In the genomic region with DNA sequence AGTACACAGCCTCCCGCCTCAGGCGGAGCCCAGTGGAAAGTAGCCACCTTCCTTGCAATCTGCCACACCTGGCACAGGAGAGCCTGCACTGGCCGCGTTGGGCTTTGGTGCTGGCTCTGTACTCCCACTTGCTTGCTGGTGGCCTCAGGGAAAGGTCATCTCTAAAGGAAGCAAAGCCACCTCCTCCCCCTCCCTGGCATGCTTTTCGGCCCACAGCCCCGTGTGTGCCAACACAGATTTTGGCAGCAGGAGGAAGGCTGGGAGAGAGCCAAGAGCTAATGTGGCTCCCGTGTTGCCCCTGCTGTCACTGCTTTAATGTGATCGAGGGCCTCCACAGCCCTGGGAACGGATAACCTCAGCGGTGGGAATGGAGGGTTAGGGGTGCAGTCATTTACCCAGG, we compare ENCODE assay signal across 9 mouse cellular contexts.
A peak's percentile ranks its signal among the peaks of the same experiment; 100 is the strongest.
DNase-seq lines count a peak whose midpoint lies in the region; ATAC-seq and TF ChIP-seq lines count a peak whose summit lies in the region.
"Had no signal": no experiment of that assay in that cellular context is flagged by ENCODE, and none has a peak within 500 bp of the region (broad histone marks: within the 10 kb centered on the region; RNA-seq: fewer than 3 reads in every experiment).

No protein-coding gene starts in this region.

- H3K9me3 ChIP-seq in forebrain, embryonic 10.5 days: no peaks in the 10 kb centered on the region
- H3K9me3 ChIP-seq in limb, embryonic 14.5 days (ENCODE audit: control insufficient read depth, low read length): no peaks in the 10 kb centered on the region

- H3K4me3 ChIP-seq in forebrain, embryonic 10.5 days: no peak overlapping the region
- H3K4me3 ChIP-seq in limb, embryonic 14.5 days (replicated peaks; ENCODE audit: low read length): no peak overlapping the region

- no peak overlapping the region for H3K9ac ChIP-seq in limb, embryonic 14.5 days (ENCODE audit: low read depth, low read length, severe bottlenecking)

- H3K36me3 ChIP-seq in forebrain, embryonic 10.5 days (replicated peaks): no peaks in the 10 kb centered on the region
- no peaks in the 10 kb centered on the region for H3K36me3 ChIP-seq in limb, embryonic 14.5 days (ENCODE audit: control insufficient read depth, insufficient read depth, low read length)

- peak overlapping the region; percentile 57; the same call in 1 of the 2 replicates for H3K4me2 ChIP-seq in limb, embryonic 14.5 days (replicated peaks; ENCODE audit: low read depth, low read length, severe bottlenecking)

- peaks cover 29% of the 10 kb centered on the region for H3K27me3 ChIP-seq in forebrain, embryonic 10.5 days (ENCODE audit: poor library complexity, severe bottlenecking)
- H3K27me3 ChIP-seq in limb, embryonic 14.5 days (ENCODE audit: control insufficient read depth, insufficient read depth, low read length): no peaks in the 10 kb centered on the region; the same call in 1 of the 2 replicates

- WGBS in forebrain, embryonic 10.5 days: 48% methylated on average over 10 of the region's 10 CpGs
- 50% methylated on average over 10 of the region's 10 CpGs for WGBS in limb, embryonic 14.5 days

- DNase-seq in Muller cell, postnatal 12 days (ENCODE audit: inconsistent ontology term): peak; percentile 89
- DNase-seq in adrenal gland, adult 8-10 months: peak; percentile 44
- DNase-seq in forebrain, embryonic 10.5 days (ENCODE audit: extremely low spot score, low spot score): no peak
- DNase-seq in heart, postnatal 36 days: peak; percentile 54 to 61
- peak; percentile 11 for DNase-seq in limb, embryonic 14.5 days (ENCODE audit: low spot score)
- DNase-seq in skeletal muscle tissue, adult 2 months (ENCODE audit: low read depth, low spot score): peak; percentile 78
- no peak for DNase-seq in urinary bladder, adult 18-20 months (ENCODE audit: low spot score in 2 of 2)
- no peak for DNase-seq in embryo, embryonic 11 days

- no peak for TF ChIP-seq POLR2A in limb, embryonic 14.5 days (IDR thresholded peaks at IDR 0.05; ENCODE audit: borderline replicate concordance, extremely low read depth, insufficient read depth, insufficient read length)

- peak overlapping the region; percentile 77 for H3K27ac ChIP-seq in forebrain, embryonic 10.5 days
- H3K27ac ChIP-seq in limb, embryonic 14.5 days (replicated peaks; ENCODE audit: low read depth, low read length): no peak overlapping the region
- H3K27ac ChIP-seq: kidney, postnatal 0 days had no signal

- ATAC-seq in limb, embryonic 14.5 days (ENCODE audit: low FRiP score, low read depth): 0 out of 2 replicates have a peak, but pooled peaks have one; percentile 25

- intact Hi-C loops in heart, postnatal 36 days (cut with DNase I): no loop called here

- H3K4me1 ChIP-seq in forebrain, embryonic 10.5 days: peaks cover 37% of the 10 kb centered on the region
- H3K4me1 ChIP-seq in limb, embryonic 14.5 days (ENCODE audit: control insufficient read depth, insufficient read depth, low read length): peaks cover 29% of the 10 kb centered on the region

Comparison
In these comparisons a context has a peak if more than half of its experiments do, and no peak if none do; other contexts are left out.
1. DNase-seq: peak in Muller cell, postnatal 12 days (single experiment), adrenal gland, adult 8-10 months (single experiment), heart, postnatal 36 days (2 of 2), limb, embryonic 14.5 days (single experiment) and skeletal muscle tissue, adult 2 months (single experiment); none in forebrain, embryonic 10.5 days (single experiment), urinary bladder, adult 18-20 months (0 of 2) and embryo, embryonic 11 days (single experiment).